Mouse (Mus musculus): ENCODE data around the gene Plk5. TPM values are rescaled to one million over a fixed set of nuclear protein-coding genes. Genes with fewer than 3 reads are reported as not detected.

The Plk5 gene
- polyA plus RNA-seq, 1 experiment: 11.1 TPM

DNA sequence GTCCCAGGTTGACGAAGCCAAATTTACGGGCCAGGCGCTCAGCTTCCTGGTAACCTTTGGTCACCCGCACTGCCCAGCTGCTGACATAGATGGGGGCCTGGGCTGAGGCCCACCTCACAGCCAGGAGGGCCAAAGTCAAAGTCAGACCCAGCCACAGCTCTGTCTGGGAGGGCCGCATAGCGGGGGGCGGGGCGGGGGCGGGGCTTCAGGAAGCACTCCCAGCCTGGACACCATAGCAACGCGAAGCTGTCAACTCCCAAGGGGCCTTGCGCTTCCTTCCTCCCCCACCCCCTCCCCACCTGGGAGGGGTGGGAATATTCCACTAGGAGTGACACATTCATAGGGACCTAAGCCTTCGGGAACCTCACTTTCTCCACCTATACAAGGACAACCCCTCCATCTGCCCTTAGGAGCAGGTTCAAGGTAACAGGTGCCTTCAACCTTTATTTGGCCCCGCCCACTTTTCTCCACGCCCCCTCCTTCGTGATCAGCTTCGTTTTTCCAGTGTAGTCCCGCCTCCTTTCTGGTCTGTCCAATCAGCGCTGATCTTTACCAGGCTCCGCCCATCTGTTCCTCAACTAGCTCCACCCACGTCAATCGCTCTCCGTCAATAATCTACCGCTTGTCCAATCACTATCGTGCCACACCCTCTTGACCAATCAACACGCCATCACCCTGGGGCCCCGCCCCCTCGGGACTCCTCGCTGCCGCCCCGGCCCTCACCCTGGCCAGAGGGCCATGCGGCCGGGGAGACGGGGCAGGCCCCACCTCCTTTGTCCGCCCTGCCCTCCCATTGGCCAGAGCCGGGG is 26.8 kb upstream of the Plk5 start, which contains the start of the genes Pcsk4 and Reep6:
Gene Pcsk4, minus strand, starts transcription at position 226 of the 809 bp plus-strand sequence.
Gene Reep6, plus strand, starts transcription at position 681 of the 809 bp plus-strand sequence.
- Histone ChIP-seq H3K27me3 (ENCODE audit: control insufficient read depth, insufficient read depth, low read length, poor library complexity, severe bottlenecking) (no peaks in the 10 kb centered on the region), H3K4me3 (ENCODE audit: low read depth, low read length) (peak within 1 kb of the TSS; percentile 84), H3K9me3 (replicated peaks; ENCODE audit: control insufficient read depth, insufficient read depth, low read length, poor library complexity, severe bottlenecking) (no peaks in the 10 kb centered on the region), H3K36me3 (ENCODE audit: control insufficient read depth, insufficient read depth, low read length, poor library complexity, severe bottlenecking) (no peaks in the 10 kb centered on the region), H3K27ac (ENCODE audit: insufficient read depth, low read length) (no peak within 1 kb of the TSS), H3K4me1 (ENCODE audit: control insufficient read depth, insufficient read depth, low read length) (peaks cover 2% of the 10 kb centered on the region), H3K9ac (ENCODE audit: low read depth, poor library complexity, severe bottlenecking) (peak within 1 kb of the TSS; percentile 45)
- TF ChIP-seq CTCF (IDR thresholded peaks at IDR 0.05; ENCODE audit: low read depth, low read length): no peak
- TF ChIP-seq EP300 (IDR thresholded peaks at IDR 0.05; ENCODE audit: insufficient read depth, low read depth, low read length): no peak
- no peak for TF ChIP-seq POLR2A (IDR thresholded peaks at IDR 0.05; ENCODE audit: insufficient read depth, low read length)

DNA sequence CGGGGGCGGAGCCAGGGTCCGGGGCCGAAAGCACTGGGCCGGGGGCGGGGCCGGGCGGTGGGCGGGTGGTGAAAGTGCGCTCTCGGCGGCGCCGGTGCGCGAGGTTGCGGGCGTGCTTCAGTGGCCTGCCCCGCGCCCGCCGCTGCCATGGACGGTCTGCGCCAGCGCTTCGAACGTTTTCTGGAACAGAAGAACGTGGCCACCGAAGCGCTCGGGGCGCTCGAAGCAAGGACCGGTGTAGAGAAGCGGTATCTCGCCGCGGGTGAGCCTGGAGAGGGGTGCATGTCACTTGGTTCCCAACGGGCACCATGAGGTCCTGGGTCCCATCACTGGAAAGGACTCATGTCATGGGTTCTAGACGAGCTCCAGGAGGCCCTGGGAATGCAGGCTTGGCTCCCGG is 26.2 kb upstream of the Plk5 start:
- peak overlapping the region; percentile 45 for H3K9ac ChIP-seq (ENCODE audit: low read depth, poor library complexity, severe bottlenecking)
- peaks cover 2% of the 10 kb centered on the region for H3K4me1 ChIP-seq (ENCODE audit: control insufficient read depth, insufficient read depth, low read length)
- no peak for TF ChIP-seq CTCF (IDR thresholded peaks at IDR 0.05; ENCODE audit: low read depth, low read length)
- TF ChIP-seq EP300 (IDR thresholded peaks at IDR 0.05; ENCODE audit: insufficient read depth, low read depth, low read length): no peak
- TF ChIP-seq POLR2A (IDR thresholded peaks at IDR 0.05; ENCODE audit: insufficient read depth, low read length): peak; percentile 36
- no peaks in the 10 kb centered on the region for H3K9me3 ChIP-seq (replicated peaks; ENCODE audit: control insufficient read depth, insufficient read depth, low read length, poor library complexity, severe bottlenecking)
- H3K36me3 ChIP-seq (ENCODE audit: control insufficient read depth, insufficient read depth, low read length, poor library complexity, severe bottlenecking): no peaks in the 10 kb centered on the region
- no peaks in the 10 kb centered on the region for H3K27me3 ChIP-seq (ENCODE audit: control insufficient read depth, insufficient read depth, low read length, poor library complexity, severe bottlenecking)
- H3K27ac ChIP-seq (ENCODE audit: insufficient read depth, low read length): no peak overlapping the region
- H3K4me3 ChIP-seq (ENCODE audit: low read depth, low read length): peak overlapping the region; percentile 62

DNA sequence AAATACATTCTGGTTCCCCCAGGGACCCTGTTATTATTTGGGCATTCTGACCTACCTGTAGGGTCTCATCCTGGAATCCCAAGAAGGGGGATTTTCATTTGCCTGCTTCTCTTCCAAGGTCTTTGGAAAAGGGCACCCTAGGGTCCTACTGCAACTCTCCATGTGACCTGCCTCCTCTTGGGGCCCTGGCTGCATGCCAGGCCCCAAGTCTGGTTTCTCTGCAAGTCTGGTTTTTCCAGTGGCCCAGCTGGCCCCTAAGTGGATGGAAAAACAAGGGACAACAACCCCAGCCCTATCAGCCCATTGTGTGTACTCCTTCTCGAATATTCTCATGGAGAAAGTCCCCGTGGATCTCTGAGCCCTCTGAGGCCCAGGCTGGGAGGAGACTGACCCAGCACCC is 25.4 kb upstream of the Plk5 start:
- peaks cover 2% of the 10 kb centered on the region for H3K4me1 ChIP-seq (ENCODE audit: control insufficient read depth, insufficient read depth, low read length)
- H3K9ac ChIP-seq (ENCODE audit: low read depth, poor library complexity, severe bottlenecking): peak overlapping the region; percentile 45; the same call in 1 of the 2 replicates
- no peaks in the 10 kb centered on the region for H3K36me3 ChIP-seq (ENCODE audit: control insufficient read depth, insufficient read depth, low read length, poor library complexity, severe bottlenecking)
- H3K27me3 ChIP-seq (ENCODE audit: control insufficient read depth, insufficient read depth, low read length, poor library complexity, severe bottlenecking): no peaks in the 10 kb centered on the region
- peak overlapping the region; percentile 62; the same call in 1 of the 2 replicates for H3K4me3 ChIP-seq (ENCODE audit: low read depth, low read length)
- no peak overlapping the region for H3K27ac ChIP-seq (ENCODE audit: insufficient read depth, low read length)
- TF ChIP-seq POLR2A (IDR thresholded peaks at IDR 0.05; ENCODE audit: insufficient read depth, low read length): no peak
- TF ChIP-seq CTCF (IDR thresholded peaks at IDR 0.05; ENCODE audit: low read depth, low read length): no peak
- no peak for TF ChIP-seq EP300 (IDR thresholded peaks at IDR 0.05; ENCODE audit: insufficient read depth, low read depth, low read length)
- H3K9me3 ChIP-seq (replicated peaks; ENCODE audit: control insufficient read depth, insufficient read depth, low read length, poor library complexity, severe bottlenecking): no peaks in the 10 kb centered on the region

DNA sequence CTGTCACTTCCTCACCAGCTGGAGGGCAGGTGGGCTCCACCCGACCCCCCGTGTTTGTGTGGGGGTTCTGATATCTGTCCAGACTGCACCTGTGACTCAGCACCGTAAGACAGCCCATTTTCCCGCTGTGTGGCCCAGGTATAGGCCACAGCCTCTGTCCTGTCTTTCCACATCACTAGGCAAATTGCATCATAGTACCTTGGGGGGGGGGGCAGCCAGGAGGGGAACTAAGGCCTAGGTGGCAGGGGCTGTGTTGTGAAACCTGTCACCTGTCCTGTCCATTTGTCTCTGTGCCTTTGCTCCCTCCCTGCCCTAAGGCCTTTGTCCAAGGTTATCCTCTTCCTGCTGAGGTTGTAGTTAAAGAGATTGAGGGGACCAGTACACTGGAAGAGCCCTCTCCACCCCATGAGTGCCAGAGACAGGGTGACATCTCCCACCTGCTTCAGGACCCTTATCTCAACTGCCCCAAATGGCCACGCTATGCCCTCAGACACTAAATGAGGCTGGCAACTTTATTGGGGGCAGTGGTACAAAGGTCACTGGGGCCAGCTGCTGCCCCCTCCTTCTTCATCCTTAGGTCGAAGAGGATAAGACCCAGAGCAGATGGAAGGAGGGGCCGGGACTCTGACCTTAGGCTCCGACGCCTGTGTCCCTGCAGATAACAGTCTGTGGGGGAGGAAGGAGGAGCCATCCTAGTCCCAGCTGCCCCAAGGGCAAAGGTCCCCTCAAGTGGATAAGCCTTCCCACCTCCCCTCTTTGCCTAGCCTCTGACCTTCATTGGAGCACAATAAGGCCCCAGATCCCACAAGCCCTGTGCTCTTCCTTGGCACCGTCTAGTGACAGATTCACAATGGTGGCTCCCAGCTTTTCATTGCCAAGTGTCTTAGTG is 24.4 kb upstream of the Plk5 start:
- no peaks in the 10 kb centered on the region for H3K9me3 ChIP-seq (replicated peaks; ENCODE audit: control insufficient read depth, insufficient read depth, low read length, poor library complexity, severe bottlenecking)
- no peaks in the 10 kb centered on the region for H3K27me3 ChIP-seq (ENCODE audit: control insufficient read depth, insufficient read depth, low read length, poor library complexity, severe bottlenecking)
- no peak overlapping the region for H3K9ac ChIP-seq (ENCODE audit: low read depth, poor library complexity, severe bottlenecking)
- no peaks in the 10 kb centered on the region for H3K36me3 ChIP-seq (ENCODE audit: control insufficient read depth, insufficient read depth, low read length, poor library complexity, severe bottlenecking)
- no peak overlapping the region for H3K27ac ChIP-seq (ENCODE audit: insufficient read depth, low read length)
- H3K4me1 ChIP-seq (ENCODE audit: control insufficient read depth, insufficient read depth, low read length): peaks cover 2% of the 10 kb centered on the region
- H3K4me3 ChIP-seq (ENCODE audit: low read depth, low read length): no peak overlapping the region
- TF ChIP-seq CTCF (IDR thresholded peaks at IDR 0.05; ENCODE audit: low read depth, low read length) (no peak), POLR2A (IDR thresholded peaks at IDR 0.05; ENCODE audit: insufficient read depth, low read length) (no peak), EP300 (IDR thresholded peaks at IDR 0.05; ENCODE audit: insufficient read depth, low read depth, low read length) (no peak)

GRCm38 (mm10) chr10:80332525-80332989 is 23.7 kb upstream of the Plk5 start:
- H3K9ac ChIP-seq (ENCODE audit: low read depth, poor library complexity, severe bottlenecking): no peak overlapping the region
- no peak overlapping the region for H3K4me3 ChIP-seq (ENCODE audit: low read depth, low read length)
- TF ChIP-seq EP300 (IDR thresholded peaks at IDR 0.05; ENCODE audit: insufficient read depth, low read depth, low read length): no peak
- no peak for TF ChIP-seq POLR2A (IDR thresholded peaks at IDR 0.05; ENCODE audit: insufficient read depth, low read length)
- TF ChIP-seq CTCF (IDR thresholded peaks at IDR 0.05; ENCODE audit: low read depth, low read length): no peak
- no peaks in the 10 kb centered on the region for H3K36me3 ChIP-seq (ENCODE audit: control insufficient read depth, insufficient read depth, low read length, poor library complexity, severe bottlenecking)
- no peaks in the 10 kb centered on the region for H3K9me3 ChIP-seq (replicated peaks; ENCODE audit: control insufficient read depth, insufficient read depth, low read length, poor library complexity, severe bottlenecking)
- H3K27ac ChIP-seq (ENCODE audit: insufficient read depth, low read length): no peak overlapping the region
- H3K27me3 ChIP-seq (ENCODE audit: control insufficient read depth, insufficient read depth, low read length, poor library complexity, severe bottlenecking): no peaks in the 10 kb centered on the region
- H3K4me1 ChIP-seq (ENCODE audit: control insufficient read depth, insufficient read depth, low read length): peaks cover 2% of the 10 kb centered on the region

Measured in ES-Bruce4 (cell line).